Mouse (Mus musculus) cerebellum, adult 2 months (tissue): ENCODE results near the gene Car11.

ENCODE experiments used
- CTCF ChIP-seq: fragments of 200-500 bp; IDR thresholded peaks from 2 replicates; pipeline ENCODE4 v1.5.1; 2011; ENCODE audit warnings: low read depth, mild to moderate bottlenecking, control low read depth, low read length, moderate library complexity, borderline replicate concordance; ENCODE audit not compliant: insufficient read depth
- POLR2A ChIP-seq: fragments of 200-500 bp; IDR thresholded peaks from 2 replicates; pipeline ENCODE4 v1.6.1; 2011; ENCODE audit warnings: low read length, control low read depth, borderline replicate concordance; ENCODE audit not compliant: insufficient read depth

DNA sequence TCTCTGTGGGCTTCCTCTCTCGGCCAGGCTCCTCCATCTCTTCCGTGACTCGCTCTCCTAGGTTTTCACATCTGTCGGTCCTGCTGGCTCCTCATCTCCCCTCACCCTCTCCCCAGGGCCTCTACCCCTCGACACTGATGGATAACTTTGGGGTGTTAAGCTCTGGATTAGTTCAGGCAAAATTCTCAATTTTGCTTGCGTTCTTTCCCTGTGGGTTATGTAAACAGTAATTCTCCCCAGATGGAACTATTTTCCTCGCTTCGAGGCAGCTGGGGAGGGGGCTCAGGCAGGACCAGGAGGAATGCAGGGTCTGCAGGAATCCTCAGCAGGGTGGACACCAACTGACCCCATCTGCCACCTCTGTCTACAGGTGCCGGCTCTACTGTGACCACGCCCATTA, 13.8 kb upstream of the Car11 start:
- TF ChIP-seq POLR2A (no peak), CTCF (no peak)
